ENCODE assay signal across 12 mouse cellular contexts in the genomic region with DNA sequence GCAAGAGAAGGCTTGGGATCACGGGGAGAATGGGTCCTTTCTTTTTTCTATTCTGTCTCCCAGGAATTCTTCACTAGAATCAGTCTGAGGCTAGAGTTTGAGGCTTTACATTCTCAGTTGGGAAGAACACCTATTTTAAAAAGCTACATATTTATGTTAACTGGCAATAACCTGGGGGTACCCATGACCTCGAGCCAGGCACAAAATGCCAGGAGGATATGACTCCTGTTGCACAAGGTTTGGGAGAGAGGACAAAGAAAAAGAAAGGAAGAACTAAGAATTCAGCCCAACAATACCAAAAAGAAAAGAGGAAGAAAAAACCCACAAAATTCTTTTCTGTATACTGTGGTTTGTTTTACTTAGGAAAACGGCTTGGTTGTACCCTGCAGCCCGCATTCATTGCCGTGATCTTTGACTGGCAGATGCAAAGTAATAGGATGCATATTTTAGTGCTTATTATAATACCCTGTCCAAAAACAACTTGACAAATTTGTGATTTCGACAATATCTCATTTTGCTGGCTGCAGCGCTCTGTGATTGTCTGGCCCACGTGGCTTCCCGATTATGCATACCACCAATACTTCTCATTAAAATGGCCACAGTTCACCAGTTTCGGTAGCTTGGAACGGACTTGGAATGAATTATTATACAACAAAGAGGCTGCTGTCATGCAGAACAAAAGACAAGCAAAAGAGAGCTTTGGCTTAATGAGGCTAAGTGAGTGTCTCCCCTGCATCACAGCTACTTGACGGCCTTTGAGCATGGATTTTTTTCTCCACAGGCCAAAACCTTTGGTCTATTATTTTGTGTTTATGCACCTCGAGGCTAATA.
DNase-seq lines count a peak whose midpoint lies in the region; ATAC-seq and TF ChIP-seq lines count a peak whose summit lies in the region.
"Had no signal": no experiment of that assay in that cellular context is flagged by ENCODE, and none has a peak within 500 bp of the region (broad histone marks: within the 10 kb centered on the region; RNA-seq: fewer than 3 reads in every experiment).

No protein-coding gene starts in this region.

- H3K9ac ChIP-seq in forebrain, embryonic 13.5 days = no peak overlapping the region
- H3K9ac ChIP-seq in hindbrain, postnatal 0 days (replicated peaks; ENCODE audit: low read length) = no peak overlapping the region
- H3K9ac ChIP-seq in neural tube, embryonic 12.5 days = no peak overlapping the region
- no peak overlapping the region for H3K9ac ChIP-seq in intestine, embryonic 15.5 days
- H3K9ac ChIP-seq: liver, embryonic 13.5 days had no signal

- no peaks in the 10 kb centered on the region for H3K27me3 ChIP-seq in kidney, adult 2 months (replicated peaks; ENCODE audit: control insufficient read depth, insufficient read depth, low read length)
- H3K27me3 ChIP-seq in forebrain, embryonic 13.5 days = no peaks in the 10 kb centered on the region
- no peaks in the 10 kb centered on the region for H3K27me3 ChIP-seq in hindbrain, postnatal 0 days (ENCODE audit: insufficient read depth, low read length)
- no peaks in the 10 kb centered on the region for H3K27me3 ChIP-seq in neural tube, embryonic 12.5 days (replicated peaks)
- no peaks in the 10 kb centered on the region for H3K27me3 ChIP-seq in intestine, embryonic 15.5 days (replicated peaks)
- H3K27me3 ChIP-seq: liver, embryonic 13.5 days had no signal

- no peak for TF ChIP-seq POLR2A in kidney, adult 2 months (IDR thresholded peaks at IDR 0.05; ENCODE audit: low read depth, low read length)

- TF ChIP-seq CTCF in kidney, adult 2 months (conservative IDR thresholded peaks at IDR 0.05; ENCODE audit: insufficient read depth, insufficient read length, low read depth, low read length) = no peak
- TF ChIP-seq CTCF in hindbrain, postnatal 0 days (IDR thresholded peaks at IDR 0.05; ENCODE audit: low read depth) = no peak

- H3K4me3 ChIP-seq in kidney, adult 2 months (ENCODE audit: insufficient read depth, low read depth, low read length) = no peak overlapping the region
- H3K4me3 ChIP-seq in forebrain, embryonic 13.5 days = no peak overlapping the region
- no peak overlapping the region for H3K4me3 ChIP-seq in hindbrain, postnatal 0 days (ENCODE audit: low read length)
- H3K4me3 ChIP-seq in neural tube, embryonic 12.5 days = no peak overlapping the region
- H3K4me3 ChIP-seq in intestine, embryonic 15.5 days (replicated peaks) = no peak overlapping the region
- H3K4me3 ChIP-seq: liver, embryonic 13.5 days had no signal

- no peak overlapping the region for H3K27ac ChIP-seq in kidney, adult 2 months (ENCODE audit: insufficient read depth, low read depth, low read length)
- H3K27ac ChIP-seq in forebrain, embryonic 13.5 days = peak overlapping the region; percentile 75
- no peak overlapping the region for H3K27ac ChIP-seq in hindbrain, postnatal 0 days
- H3K27ac ChIP-seq in neural tube, embryonic 12.5 days = no peak overlapping the region
- no peak overlapping the region for H3K27ac ChIP-seq in intestine, embryonic 15.5 days
- H3K27ac ChIP-seq: liver, embryonic 13.5 days had no signal

- no peaks in the 10 kb centered on the region for H3K36me3 ChIP-seq in kidney, adult 2 months (ENCODE audit: control insufficient read depth, insufficient read depth, low read length)
- H3K36me3 ChIP-seq in forebrain, embryonic 13.5 days (ENCODE audit: poor library complexity, severe bottlenecking) = no peaks in the 10 kb centered on the region
- H3K36me3 ChIP-seq in hindbrain, postnatal 0 days (ENCODE audit: insufficient read depth, low read length) = no peaks in the 10 kb centered on the region
- H3K36me3 ChIP-seq in neural tube, embryonic 12.5 days = no peaks in the 10 kb centered on the region
- H3K36me3 ChIP-seq in intestine, embryonic 15.5 days = no peaks in the 10 kb centered on the region
- H3K36me3 ChIP-seq: liver, embryonic 13.5 days had no signal

- H3K4me1 ChIP-seq in kidney, adult 2 months (ENCODE audit: control insufficient read depth, insufficient read depth, low read length) = no peaks in the 10 kb centered on the region
- H3K4me1 ChIP-seq in forebrain, embryonic 13.5 days = peaks cover 23% of the 10 kb centered on the region
- H3K4me1 ChIP-seq in hindbrain, postnatal 0 days (ENCODE audit: insufficient read depth, low read length) = 0 out of 2 replicates have a peak, but pooled peaks cover 7% of the 10 kb centered on the region
- no peaks in the 10 kb centered on the region for H3K4me1 ChIP-seq in neural tube, embryonic 12.5 days
- H3K4me1 ChIP-seq in intestine, embryonic 15.5 days (replicated peaks) = no peaks in the 10 kb centered on the region
- H3K4me1 ChIP-seq: liver, embryonic 13.5 days had no signal

- H3K9me3 ChIP-seq in forebrain, embryonic 13.5 days (replicated peaks) = no peaks in the 10 kb centered on the region
- H3K9me3 ChIP-seq in hindbrain, postnatal 0 days (ENCODE audit: low read length) = no peaks in the 10 kb centered on the region
- H3K9me3 ChIP-seq in neural tube, embryonic 12.5 days = no peaks in the 10 kb centered on the region
- H3K9me3 ChIP-seq in intestine, embryonic 15.5 days = no peaks in the 10 kb centered on the region
- H3K9me3 ChIP-seq: liver, embryonic 13.5 days had no signal

- DNase-seq in kidney, adult 9 months = peak; percentile 0
- DNase-seq in kidney, adult 2 months = no peak
- peak; percentile 35 for DNase-seq in hindbrain, postnatal 0 days (ENCODE audit: low spot score)
- no peak for DNase-seq in urinary bladder, adult 18-20 months (ENCODE audit: low spot score in 2 of 2)
- no peak for DNase-seq in thymus, postnatal 0 days (ENCODE audit: low spot score)
- DNase-seq: gastrocnemius, postnatal 10 days; heart, postnatal 14 days; liver, embryonic 13.5 days; right cerebral cortex, postnatal 14 days had no signal

- WGBS in kidney, adult 2 months = 65% methylated on average over 13 of the region's 13 CpGs
- WGBS in forebrain, embryonic 13.5 days = 10% methylated on average over 13 of the region's 13 CpGs
- 21% methylated on average over 13 of the region's 13 CpGs for WGBS in hindbrain, postnatal 0 days
- whole genome bisulfite sequencing in neural tube, embryonic 12.5 days = 46% methylated on average over 13 of the region's 13 CpGs
- WGBS in intestine, embryonic 15.5 days = 85% methylated on average over 13 of the region's 13 CpGs

- peak; percentile 97 for ATAC-seq in forebrain, embryonic 13.5 days
- peak; percentile 72 for ATAC-seq in hindbrain, postnatal 0 days
- ATAC-seq in neural tube, embryonic 12.5 days (ENCODE audit: low FRiP score, low read depth) = peak; percentile 75
- ATAC-seq in intestine, embryonic 15.5 days = no peak

- peak overlapping the region; percentile 23 for H3K4me2 ChIP-seq in forebrain, embryonic 13.5 days
- H3K4me2 ChIP-seq in hindbrain, postnatal 0 days (ENCODE audit: low read depth, low read length) = peak overlapping the region; percentile 29
- H3K4me2 ChIP-seq in neural tube, embryonic 12.5 days (replicated peaks) = peak overlapping the region; percentile 20; the same call in 1 of the 2 replicates
- no peak overlapping the region for H3K4me2 ChIP-seq in intestine, embryonic 15.5 days (replicated peaks)
- H3K4me2 ChIP-seq: liver, embryonic 13.5 days had no signal

Comparison
In these comparisons a context has a peak if more than half of its experiments do, and no peak if none do; other contexts are left out.
1. DNase-seq: peak in kidney, adult 9 months (single experiment) and hindbrain, postnatal 0 days (single experiment); none in kidney, adult 2 months (single experiment), urinary bladder, adult 18-20 months (0 of 2) and thymus, postnatal 0 days (single experiment).